In the genomic region with DNA sequence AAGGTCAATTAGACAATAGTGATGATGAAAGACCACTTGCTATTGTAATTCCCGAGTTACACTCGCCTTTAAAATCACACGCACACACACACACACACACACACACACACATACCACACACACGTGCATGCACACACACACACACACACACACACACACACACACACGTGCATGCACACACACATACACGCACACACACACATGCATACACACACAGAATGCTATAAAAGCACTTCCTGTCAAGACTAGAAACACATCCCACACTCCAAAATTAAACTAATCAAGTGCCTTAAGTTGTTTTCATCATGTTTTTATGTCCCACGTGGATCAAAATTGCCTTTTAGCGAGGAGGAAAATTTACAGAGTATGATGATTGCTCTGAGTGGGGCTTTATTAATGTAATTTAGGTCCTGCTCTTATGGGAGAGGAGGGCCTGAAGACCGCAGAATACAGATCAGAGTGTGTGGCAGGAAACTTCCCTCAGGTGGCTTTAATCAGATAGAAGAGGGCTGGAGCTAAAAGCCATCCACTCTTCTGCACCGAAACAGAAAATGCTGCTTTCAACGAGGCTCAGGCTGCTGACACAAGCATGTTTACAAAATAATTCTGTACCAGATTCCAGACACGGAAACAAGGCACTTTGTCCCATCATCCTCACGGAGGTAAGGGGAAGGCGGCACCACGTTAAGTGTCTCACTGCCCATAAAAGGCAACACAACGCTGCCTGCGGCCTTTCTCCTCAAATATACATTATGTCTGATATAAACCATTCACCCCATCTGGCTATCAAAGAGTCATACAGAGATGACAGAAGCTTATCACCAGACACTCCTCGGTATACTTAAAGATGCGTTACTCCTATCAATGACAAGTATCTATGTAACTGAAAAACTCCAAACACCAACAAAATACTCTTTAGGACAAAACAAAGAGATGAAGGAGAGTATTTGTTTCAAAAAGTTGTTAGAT, we compare ENCODE assay signal across 17 mouse cellular contexts. TPM values are rescaled to one million over a fixed set of nuclear protein-coding genes. Genes with fewer than 3 reads are reported as not detected.
DNase-seq lines count a peak whose midpoint lies in the region; ATAC-seq and TF ChIP-seq lines count a peak whose summit lies in the region.
"Had no signal": no experiment of that assay in that cellular context is flagged by ENCODE, and none has a peak within 500 bp of the region (broad histone marks: within the 10 kb centered on the region; RNA-seq: fewer than 3 reads in every experiment).

No protein-coding gene starts in this region.

- no peaks in the 10 kb centered on the region for H3K27me3 ChIP-seq in heart, embryonic 12.5 days (replicated peaks)
- H3K27me3 ChIP-seq in embryonic facial prominence, embryonic 14.5 days (replicated peaks; ENCODE audit: control insufficient read depth, insufficient read depth, low read length), result no peaks in the 10 kb centered on the region
- no peaks in the 10 kb centered on the region for H3K27me3 ChIP-seq in limb, embryonic 14.5 days (ENCODE audit: control insufficient read depth, insufficient read depth, low read length)
- no peaks in the 10 kb centered on the region for H3K27me3 ChIP-seq in hindbrain, embryonic 11.5 days (ENCODE audit: control insufficient read depth, insufficient read depth, low read length)
- H3K27me3 ChIP-seq: CH12.LX; neural tube, embryonic 15.5 days; Patski had no signal

- no peak overlapping the region for H3K27ac ChIP-seq in heart, embryonic 12.5 days (ENCODE audit: poor library complexity, severe bottlenecking)
- peak overlapping the region; percentile 34 for H3K27ac ChIP-seq in embryonic facial prominence, embryonic 14.5 days (replicated peaks; ENCODE audit: low read depth, low read length)
- peak overlapping the region; percentile 43; the same call in 1 of the 2 replicates for H3K27ac ChIP-seq in limb, embryonic 14.5 days (replicated peaks; ENCODE audit: low read depth, low read length)
- no peak overlapping the region for H3K27ac ChIP-seq in hindbrain, embryonic 11.5 days (ENCODE audit: low read depth, low read length)
- H3K27ac ChIP-seq: liver, embryonic 14.5 days; neural tube, embryonic 15.5 days had no signal

- DNase-seq in heart, adult 8-10 months (ENCODE audit: low spot score), result no peak
- peak; percentile 15 for DNase-seq in MN1 (ENCODE audit: low spot score)
- DNase-seq in embryonic facial prominence, embryonic 14.5 days (ENCODE audit: low spot score), result no peak
- no peak for DNase-seq in limb, embryonic 14.5 days (ENCODE audit: low spot score)
- no peak for DNase-seq in hindbrain, embryonic 11.5 days (ENCODE audit: low spot score)
- DNase-seq in frontal cortex, postnatal 10 days (ENCODE audit: low spot score in 2 of 2), result no peak
- DNase-seq in embryo, embryonic 9.5 days (ENCODE audit: extremely low spot score), result no peak
- DNase-seq: adrenal gland, adult 2 months; cerebellum, postnatal 10 days; lung, postnatal 4 days; right cerebral cortex, postnatal 14 days had no signal

- H3K9me3 ChIP-seq in heart, embryonic 12.5 days (replicated peaks), result no peaks in the 10 kb centered on the region
- no peaks in the 10 kb centered on the region for H3K9me3 ChIP-seq in embryonic facial prominence, embryonic 14.5 days (ENCODE audit: control insufficient read depth, low read length)
- no peaks in the 10 kb centered on the region for H3K9me3 ChIP-seq in limb, embryonic 14.5 days (ENCODE audit: control insufficient read depth, low read length)
- H3K9me3 ChIP-seq in hindbrain, embryonic 11.5 days (ENCODE audit: control insufficient read depth, low read length), result no peaks in the 10 kb centered on the region
- H3K9me3 ChIP-seq: neural tube, embryonic 15.5 days had no signal

- no peak overlapping the region for H3K4me3 ChIP-seq in heart, embryonic 12.5 days
- no peak overlapping the region for H3K4me3 ChIP-seq in embryonic facial prominence, embryonic 14.5 days (ENCODE audit: low read depth, low read length)
- H3K4me3 ChIP-seq in limb, embryonic 14.5 days (replicated peaks; ENCODE audit: low read length), result no peak overlapping the region
- H3K4me3 ChIP-seq in hindbrain, embryonic 11.5 days (ENCODE audit: low read depth, low read length), result no peak overlapping the region
- H3K4me3 ChIP-seq: erythroblast, embryonic 14.5 days; neural tube, embryonic 15.5 days had no signal

- no peak for ATAC-seq in heart, embryonic 12.5 days (ENCODE audit: insufficient number of reproducible peaks, low FRiP score)
- ATAC-seq in embryonic facial prominence, embryonic 14.5 days (ENCODE audit: low read depth), result peak; percentile 63; the same call in 1 of the 2 replicates
- no peak for ATAC-seq in limb, embryonic 14.5 days (ENCODE audit: low FRiP score, low read depth)
- ATAC-seq in hindbrain, embryonic 11.5 days (ENCODE audit: low FRiP score), result no peak
- ATAC-seq: Patski had no signal

- WGBS in heart, embryonic 12.5 days, result 56% methylated on average over 19 of the region's 19 CpGs
- 42% methylated on average over 19 of the region's 19 CpGs for WGBS in embryonic facial prominence, embryonic 14.5 days
- 32% methylated on average over 19 of the region's 19 CpGs for WGBS in limb, embryonic 14.5 days
- WGBS in hindbrain, embryonic 11.5 days, result 81% methylated on average over 19 of the region's 19 CpGs

- TF ChIP-seq POLR2A in limb, embryonic 14.5 days (IDR thresholded peaks at IDR 0.05; ENCODE audit: borderline replicate concordance, extremely low read depth, insufficient read depth, insufficient read length), result no peak

- no peak overlapping the region for H3K9ac ChIP-seq in heart, embryonic 12.5 days
- no peak overlapping the region for H3K9ac ChIP-seq in embryonic facial prominence, embryonic 14.5 days (ENCODE audit: low read depth, low read length)
- H3K9ac ChIP-seq in limb, embryonic 14.5 days (ENCODE audit: low read depth, low read length, severe bottlenecking), result no peak overlapping the region
- no peak overlapping the region for H3K9ac ChIP-seq in hindbrain, embryonic 11.5 days (ENCODE audit: low read depth, low read length)
- H3K9ac ChIP-seq: liver, embryonic 14.5 days; neural tube, embryonic 15.5 days had no signal

- H3K36me3 ChIP-seq in heart, embryonic 12.5 days, result no peaks in the 10 kb centered on the region
- H3K36me3 ChIP-seq in embryonic facial prominence, embryonic 14.5 days (ENCODE audit: control insufficient read depth, insufficient read depth, low read length), result no peaks in the 10 kb centered on the region
- H3K36me3 ChIP-seq in limb, embryonic 14.5 days (ENCODE audit: control insufficient read depth, insufficient read depth, low read length), result no peaks in the 10 kb centered on the region
- no peaks in the 10 kb centered on the region for H3K36me3 ChIP-seq in hindbrain, embryonic 11.5 days (ENCODE audit: control insufficient read depth, insufficient read depth, low read length)
- H3K36me3 ChIP-seq: neural tube, embryonic 15.5 days had no signal

- peaks cover 29% of the 10 kb centered on the region for H3K4me1 ChIP-seq in heart, embryonic 12.5 days (replicated peaks)
- H3K4me1 ChIP-seq in embryonic facial prominence, embryonic 14.5 days (ENCODE audit: control insufficient read depth, insufficient read depth, low read length), result peaks cover 29% of the 10 kb centered on the region
- H3K4me1 ChIP-seq in limb, embryonic 14.5 days (ENCODE audit: control insufficient read depth, insufficient read depth, low read length), result peaks cover 19% of the 10 kb centered on the region
- H3K4me1 ChIP-seq in hindbrain, embryonic 11.5 days (replicated peaks; ENCODE audit: control insufficient read depth, insufficient read depth, low read length), result no peaks in the 10 kb centered on the region
- H3K4me1 ChIP-seq: neural tube, embryonic 15.5 days had no signal

- peak overlapping the region; percentile 20 for H3K4me2 ChIP-seq in heart, embryonic 12.5 days
- H3K4me2 ChIP-seq in embryonic facial prominence, embryonic 14.5 days (ENCODE audit: low read depth, low read length), result no peak overlapping the region
- no peak overlapping the region for H3K4me2 ChIP-seq in limb, embryonic 14.5 days (replicated peaks; ENCODE audit: low read depth, low read length, severe bottlenecking)
- no peak overlapping the region for H3K4me2 ChIP-seq in hindbrain, embryonic 11.5 days (replicated peaks; ENCODE audit: low read depth, low read length)
- H3K4me2 ChIP-seq: neural tube, embryonic 15.5 days had no signal

RNA-seq across cellular contexts. Expression of a gene that starts 59.3 kb away (rescaled TPM):
- 23.7 and 26.8 TPM in 2 replicates for polyA plus RNA-seq in heart, embryonic 12.5 days (2016; fragmentation: Nextera tagmentation; extraction: Ambion mirVana)
- 100 to 1,000 TPM in 2 of 4 experiments, 10 to 100 TPM in 2; 91.9 to 102 (median 100) TPM for total RNA-seq in heart, adult 8-10 months (2022)
- polyA plus RNA-seq in embryonic facial prominence, embryonic 14.5 days (2014; fragmentation: Nextera tagmentation; extraction: Ambion mirVana), result 9.7 and 12.8 TPM in 2 replicates
- polyA plus RNA-seq in limb, embryonic 14.5 days (2012; rRNA removed), result 4.2 and 5.4 TPM in 2 replicates
- 6.3 and 6.8 TPM in 2 replicates for polyA plus RNA-seq in limb, embryonic 14.5 days (2014; fragmentation: Nextera tagmentation; extraction: Ambion mirVana)
- polyA plus RNA-seq in hindbrain, embryonic 11.5 days (2014; fragmentation: Nextera tagmentation; extraction: Ambion mirVana), result 2.7 and 2.9 TPM in 2 replicates
- polyA plus RNA-seq: erythroblast, embryonic 14.5 days had no signal

Comparison
In these comparisons a context has a peak if more than half of its experiments do, and no peak if none do; other contexts are left out.
1. H3K27ac ChIP-seq: peak in embryonic facial prominence, embryonic 14.5 days (single experiment) and limb, embryonic 14.5 days (single experiment); none in heart, embryonic 12.5 days (single experiment) and hindbrain, embryonic 11.5 days (single experiment).